Mouse (Mus musculus): Measurements from ENCODE around the gene Lpgat1.

The Lpgat1 gene

DNA sequence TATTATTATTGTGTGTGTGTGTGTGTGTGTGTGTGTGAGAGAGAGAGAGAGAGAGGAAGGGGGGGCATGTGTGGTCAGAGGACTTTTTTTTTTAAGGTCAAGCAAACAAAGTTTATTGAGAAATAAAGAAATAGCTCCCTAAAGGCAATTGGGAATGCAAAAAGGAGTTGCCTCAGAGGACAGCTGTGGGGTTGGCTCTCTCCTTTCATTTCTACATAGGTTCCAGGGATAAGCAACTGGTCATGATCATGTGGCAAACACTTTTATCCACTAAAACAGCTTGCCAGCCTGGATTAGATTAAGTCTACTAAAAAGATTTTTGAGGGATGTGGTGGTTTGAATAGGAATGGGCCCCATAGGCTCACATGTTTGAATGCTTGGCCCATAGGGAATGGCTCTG is 18.8 kb downstream of the Lpgat1 start:
- no peak for DNase-seq

DNA sequence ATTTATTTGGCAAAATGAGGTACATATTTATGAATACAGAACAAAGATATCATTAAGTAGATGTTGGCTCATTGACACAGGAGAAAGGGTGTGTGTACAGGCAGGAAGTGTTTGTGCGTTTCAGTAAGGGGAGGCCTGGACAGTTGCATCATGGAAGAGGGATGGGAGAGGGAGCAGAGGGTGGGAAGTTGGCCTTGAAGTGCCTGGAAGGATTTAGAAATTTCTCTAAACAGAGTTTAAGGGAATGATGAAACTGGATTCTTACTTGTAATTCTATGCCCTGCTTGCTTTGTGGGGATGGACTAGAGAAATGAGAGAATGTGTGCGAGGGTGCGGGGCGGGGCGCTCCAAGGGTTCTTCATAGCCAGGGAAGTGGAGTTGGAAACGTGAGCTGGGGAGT is 20.2 kb downstream of the Lpgat1 start:
- DNase-seq = no peak

DNA sequence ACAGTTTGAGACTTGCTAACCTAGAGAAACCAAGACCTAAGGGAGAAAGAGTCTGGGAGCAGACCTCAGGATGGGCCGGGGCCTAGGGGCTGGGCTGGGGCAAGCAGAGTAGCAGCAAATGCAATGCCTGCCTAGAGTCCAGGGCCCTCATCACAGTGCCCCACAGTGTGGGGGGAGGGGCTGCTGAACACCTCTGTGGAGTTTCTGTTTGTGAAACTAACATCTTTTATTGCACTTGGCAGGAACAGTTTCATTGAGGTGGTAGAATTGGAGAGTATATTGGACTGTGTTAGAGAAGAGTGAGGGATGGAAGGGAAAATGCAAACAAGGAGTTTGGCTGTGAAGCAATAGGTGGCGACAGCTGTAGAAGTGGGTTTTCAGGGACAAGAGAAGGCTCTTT is 21.1 kb downstream of the Lpgat1 start:
- DNase-seq = no peak

DNA sequence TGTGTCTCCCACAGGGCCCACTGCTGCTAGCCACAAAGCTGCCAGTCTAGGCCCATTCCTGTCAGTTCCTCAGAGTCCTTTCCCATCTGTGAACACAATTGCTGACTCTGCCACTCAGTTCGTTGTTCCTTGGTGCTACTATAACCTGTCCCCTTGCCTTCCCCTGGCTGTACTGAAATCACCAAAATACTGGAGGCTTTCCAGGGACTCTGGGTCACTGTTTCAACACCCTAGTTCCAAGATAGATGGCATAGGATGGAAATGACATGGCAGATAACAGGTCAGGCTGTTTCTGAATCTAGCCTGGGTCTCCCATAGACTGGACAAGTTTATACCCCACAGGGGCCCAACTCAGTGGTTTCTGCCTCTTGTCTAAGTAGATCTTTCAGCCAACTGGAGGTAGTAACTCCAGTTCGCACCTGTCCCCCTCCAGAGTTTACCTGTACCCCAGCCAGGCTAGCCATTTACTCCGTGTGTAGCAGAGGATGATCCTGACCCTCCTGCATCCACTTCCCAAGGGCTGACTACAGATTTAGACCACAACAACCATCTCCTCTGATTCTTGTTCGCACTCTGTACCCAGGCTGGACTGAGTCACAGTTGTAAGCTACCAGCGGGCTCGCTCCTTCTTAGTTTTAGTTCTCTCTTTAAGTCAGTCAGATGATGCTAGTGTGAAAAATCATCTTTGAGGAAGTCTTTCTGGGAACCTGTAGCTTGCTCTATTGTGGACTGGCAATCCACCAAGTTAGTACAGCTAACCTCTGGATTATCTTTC is 23.1 kb downstream of the Lpgat1 start:
- DNase-seq = no peak

DNA sequence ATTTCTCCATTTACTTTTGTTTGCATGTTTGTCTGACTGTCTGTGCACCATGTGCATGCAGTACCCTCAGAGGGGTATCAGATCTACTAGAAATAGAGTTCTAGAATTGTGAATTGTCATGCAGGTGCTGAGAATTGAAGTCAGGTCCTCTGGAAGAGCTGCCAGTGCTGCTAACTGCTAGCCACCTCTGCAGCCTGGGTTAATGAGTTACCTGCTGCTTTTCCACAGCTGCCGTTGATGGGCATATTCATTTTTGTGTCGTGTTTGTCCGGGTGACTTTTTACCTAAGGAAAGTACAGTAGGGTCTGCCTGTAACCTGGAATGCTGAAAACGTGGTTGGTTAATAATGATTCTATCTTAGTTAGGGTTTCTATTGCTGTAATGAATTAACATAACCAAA is 24.0 kb downstream of the Lpgat1 start:
- DNase-seq = no peak

DNA sequence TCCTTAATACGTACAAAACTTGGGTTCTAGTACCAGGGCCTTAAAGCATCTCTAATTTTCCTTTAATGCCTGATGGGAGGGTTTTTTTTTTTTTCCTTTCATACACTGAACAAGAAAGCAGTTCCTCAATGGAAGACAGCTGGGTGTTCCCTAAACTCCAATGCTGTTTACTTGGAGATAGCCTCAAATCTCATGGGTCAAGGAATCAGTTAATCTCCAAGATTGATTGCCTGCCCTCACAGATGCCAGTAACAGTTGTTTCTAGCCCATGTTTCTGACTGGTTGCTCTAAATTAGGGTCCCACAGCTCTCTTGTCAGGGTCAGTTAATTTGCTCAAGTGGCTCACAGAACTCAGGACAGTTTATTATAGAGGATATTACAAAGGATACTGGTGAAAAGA is 30.8 kb downstream of the Lpgat1 start:
- DNase-seq = no peak

DNA sequence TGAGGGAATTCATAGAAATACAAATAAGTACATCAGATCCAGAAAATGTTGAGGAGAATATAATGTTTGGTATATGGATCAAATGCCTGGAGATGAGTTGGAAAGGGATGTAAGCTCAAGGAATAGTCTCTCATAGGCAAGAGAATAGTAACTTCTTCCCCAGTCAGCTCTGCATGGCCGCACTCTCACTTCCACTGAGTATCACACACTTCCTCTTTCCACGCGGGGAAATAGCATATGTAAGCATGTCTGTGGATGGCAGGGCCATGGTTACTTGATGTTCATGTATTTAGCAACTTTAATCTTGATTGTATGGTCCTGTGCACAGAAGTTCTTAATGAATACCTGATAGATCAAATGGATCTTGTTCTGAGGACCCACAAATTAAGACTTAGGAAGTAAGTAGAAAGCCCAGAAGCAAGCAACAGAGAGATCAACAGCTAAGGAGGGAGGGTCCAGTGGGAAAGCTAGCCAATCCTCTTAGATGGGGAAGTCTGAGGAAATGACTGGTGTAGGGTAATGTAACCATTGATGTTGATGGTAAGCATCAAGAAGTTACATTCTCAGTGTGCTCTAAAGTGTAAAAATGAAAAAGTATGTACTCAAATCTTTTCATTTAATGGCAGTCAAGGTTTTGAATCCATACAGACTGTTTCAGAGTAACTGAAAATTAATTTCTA is 39.0 kb downstream of the Lpgat1 start:
- DNase-seq = no peak

DNA sequence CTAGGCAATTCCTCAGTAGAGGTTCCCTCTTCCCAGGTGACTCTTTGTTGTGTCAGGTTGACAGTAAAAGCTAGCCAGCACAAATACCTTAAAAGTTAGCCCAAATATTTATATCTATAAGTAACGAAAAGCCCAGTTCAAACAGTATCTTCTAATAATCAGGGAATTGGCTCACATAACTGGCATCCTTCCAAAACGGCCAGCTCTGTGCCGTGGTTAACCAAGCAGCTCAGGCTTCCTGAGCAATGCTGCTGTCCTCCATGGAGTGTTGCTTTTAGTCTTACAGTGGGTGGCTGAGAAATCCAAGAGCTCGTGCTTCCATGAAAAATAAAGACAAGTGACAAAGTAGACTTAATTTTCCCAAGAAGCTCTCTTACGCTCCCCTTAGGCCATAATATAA is 56.5 kb downstream of the Lpgat1 start:
- DNase-seq = no peak

DNA sequence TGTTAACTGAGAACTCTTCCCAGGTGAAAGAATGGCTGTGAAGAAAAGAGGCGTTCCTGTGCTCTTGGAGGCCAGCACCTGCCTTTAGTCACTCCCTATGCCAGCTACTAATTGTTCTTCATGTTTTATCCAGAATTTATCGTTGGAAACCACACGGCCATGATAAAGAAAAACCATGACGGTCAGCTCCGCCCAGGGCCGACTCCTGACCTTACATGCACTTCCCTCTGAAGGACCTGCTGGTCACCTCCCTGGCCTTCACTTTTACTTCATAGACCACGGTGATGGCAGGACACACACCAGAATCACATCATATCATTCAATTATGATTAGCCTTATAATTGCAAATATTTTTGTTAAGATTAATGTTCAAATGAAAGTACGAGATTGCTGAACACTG is 57.5 kb downstream of the Lpgat1 start:
- no peak for DNase-seq

DNA sequence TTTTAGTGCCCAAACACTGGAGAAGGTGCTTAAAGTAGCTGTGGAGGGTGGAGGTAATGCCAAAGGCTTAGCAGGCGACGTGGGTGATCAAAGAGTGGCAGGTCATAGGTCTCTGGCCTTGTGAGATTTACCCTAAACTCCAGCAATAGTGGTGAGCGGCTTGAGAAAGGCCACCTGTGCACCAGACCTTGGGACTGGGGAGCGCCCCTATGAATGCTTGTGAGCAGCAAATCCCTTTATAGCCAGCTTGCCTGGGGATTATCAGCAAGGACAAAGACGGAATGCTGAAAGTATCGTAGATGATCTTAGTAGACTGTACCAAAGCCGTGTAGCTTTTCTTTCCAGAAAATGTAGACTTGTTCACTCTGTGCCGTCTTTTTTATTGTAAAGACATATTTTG is 59.9 kb downstream of the Lpgat1 start:
- DNase-seq = no peak

DNA sequence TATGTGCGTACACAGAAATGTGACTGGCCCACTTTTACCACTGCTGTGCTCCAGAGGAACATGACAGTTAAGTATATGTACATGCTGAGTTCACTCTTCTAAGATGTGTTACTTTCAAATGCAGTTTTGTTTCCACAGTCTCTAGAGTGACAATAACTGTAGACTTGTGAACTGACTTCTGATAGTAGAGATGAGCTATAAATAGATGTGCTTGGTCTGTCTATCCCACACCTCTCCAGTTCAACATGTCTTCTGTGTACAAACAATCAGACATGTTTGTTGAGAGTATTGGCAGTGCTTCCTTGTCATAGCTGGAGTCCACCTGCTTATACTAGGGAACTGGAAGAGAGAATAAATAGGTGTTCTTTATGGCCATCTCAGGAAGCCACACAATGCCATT is 62.8 kb downstream of the Lpgat1 start:
- no peak for DNase-seq

DNA sequence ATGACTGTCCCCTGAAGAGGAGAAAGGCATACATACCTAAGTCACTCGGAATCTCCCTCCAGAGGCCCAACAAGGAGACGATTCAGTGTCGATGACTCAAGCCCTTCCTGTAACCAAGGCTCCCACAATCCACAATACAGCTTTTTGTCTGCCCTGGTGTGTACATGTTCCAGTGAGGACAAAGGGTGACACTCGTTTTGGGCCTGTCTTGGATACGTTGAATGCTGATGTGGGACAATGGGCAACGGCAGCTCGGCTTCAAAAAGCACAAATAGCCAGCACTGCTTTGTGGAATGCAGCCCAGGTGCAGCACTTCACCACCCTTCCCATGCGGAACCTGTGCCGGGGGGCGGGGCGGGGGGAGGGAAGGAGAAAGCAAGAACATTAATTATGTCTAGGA is 67.5 kb downstream of the Lpgat1 start:
- DNase-seq = no peak

DNA sequence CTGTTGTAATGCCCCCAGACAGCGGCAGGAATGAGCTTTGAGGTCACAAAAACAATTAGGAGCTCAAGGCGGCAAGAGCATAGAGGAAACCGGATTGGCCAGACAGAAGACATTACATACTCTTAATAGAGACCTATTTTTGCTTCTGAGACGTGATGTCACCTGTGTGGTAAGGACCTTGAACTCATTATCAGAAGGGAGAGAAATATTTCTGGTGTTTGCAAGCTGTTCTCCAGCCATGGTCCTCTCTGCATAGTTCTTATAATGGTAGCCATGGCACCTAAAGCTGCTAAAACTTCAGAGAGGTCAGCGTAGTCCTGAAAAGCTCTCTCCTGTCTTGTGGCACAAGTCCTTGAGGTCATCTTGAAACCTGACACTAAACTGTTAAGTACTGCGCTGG is 68.6 kb downstream of the Lpgat1 start:
- no peak for DNase-seq

DNA sequence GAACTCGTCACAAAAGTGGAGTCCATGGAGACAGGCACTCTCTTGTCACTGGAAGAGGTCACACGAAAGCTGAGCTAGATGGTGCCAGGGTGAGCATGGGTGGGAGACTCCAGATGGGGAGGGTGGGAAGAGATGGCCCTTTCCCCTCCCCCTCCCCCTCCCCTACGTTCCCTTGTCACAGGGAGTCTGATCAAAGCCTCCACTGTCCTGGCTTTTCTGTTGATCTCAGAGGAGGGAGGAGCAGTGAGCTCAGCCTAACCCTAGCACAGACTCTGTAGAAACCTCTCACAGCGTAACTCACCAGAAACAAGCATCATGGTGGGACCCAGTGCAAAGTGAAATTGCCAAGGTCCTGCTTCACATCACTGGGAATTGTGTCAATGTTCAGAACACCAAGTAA is 69.7 kb downstream of the Lpgat1 start:
- DNase-seq = no peak

DNA sequence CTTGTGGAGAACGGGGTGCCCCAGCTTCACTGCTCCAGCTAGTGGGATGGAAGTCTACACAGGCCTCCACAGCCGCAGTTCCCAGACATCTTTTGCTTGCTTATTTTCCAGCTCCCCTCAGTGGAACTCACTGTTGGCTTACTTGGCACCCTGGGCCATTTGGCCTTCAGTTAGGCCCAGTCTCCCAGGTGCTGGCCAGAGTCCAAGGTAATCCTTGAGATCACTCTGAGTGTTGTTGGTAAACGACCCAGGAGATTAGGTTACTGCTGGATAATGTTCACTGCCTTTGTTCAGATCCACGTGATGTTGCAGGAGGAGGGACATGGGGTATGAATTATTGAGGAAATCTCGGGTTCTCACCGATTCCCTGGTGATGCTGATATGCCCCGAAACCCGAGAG is 75.4 kb downstream of the Lpgat1 start:
- DNase-seq = peak; percentile 31 to 46

DNA sequence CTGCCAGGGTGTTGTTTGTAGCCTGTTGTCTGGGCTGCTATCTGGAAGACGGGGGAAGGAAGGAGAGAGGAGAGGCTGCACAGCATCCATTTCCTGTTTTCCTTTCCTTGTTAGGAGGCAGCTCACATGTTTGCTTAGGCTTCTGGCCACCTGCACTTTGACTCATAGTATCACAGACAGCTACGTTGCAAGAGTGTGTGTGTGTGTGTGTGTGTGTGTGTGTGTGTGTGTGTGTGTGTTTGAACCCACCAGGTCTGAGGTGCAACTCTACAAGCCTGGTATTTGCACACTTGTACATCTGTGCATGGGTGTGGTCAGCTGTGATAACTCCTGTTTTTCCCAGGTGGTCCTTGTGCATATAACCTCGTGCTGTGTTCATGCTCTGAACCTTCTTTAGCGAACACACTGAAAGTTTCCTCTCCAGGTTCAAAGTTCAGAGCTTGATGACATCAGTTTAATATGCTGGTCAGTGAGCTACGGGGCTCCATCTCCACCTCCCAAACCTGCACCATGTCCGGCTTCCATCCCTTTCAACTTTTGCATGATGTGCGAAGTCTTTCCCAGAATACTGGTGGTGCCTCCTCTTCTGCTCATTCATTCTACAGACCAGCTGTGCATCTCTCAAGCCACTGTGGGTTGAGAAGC is 76.4 kb downstream of the Lpgat1 start:
- DNase-seq = peak in 1 of 2 experiments; percentile 14

DNA sequence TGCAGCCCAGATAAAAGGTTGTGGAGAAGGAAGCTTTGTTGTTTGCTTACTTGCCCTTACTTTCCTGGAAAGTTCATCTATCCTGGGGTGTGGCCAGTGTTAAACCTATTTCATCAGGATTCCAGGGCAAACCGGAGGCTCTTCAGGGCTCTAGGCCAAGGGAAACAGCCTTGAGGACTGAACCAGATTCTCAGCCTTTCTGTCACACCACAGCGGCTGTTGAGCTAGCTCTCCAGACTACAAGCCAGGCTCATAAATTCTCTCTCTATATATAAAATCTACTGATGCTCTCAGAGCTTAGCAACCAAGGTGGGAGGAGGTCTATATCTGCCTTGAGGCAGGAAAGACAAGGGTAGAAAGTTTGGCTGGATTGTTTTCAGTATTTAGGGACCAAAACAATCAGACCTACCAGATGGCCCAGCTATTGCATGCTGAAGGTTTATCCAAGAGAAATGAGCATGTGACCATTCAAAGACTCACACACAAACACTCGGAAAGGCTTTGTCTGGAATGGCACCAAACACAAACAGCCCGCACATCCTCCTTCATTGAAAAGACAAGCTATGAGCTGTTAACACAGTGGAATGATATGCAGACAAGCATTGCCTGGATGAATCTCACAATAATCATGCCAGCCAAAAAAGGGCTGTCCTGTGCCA is 78.7 kb downstream of the Lpgat1 start:
- DNase-seq = no peak

DNA sequence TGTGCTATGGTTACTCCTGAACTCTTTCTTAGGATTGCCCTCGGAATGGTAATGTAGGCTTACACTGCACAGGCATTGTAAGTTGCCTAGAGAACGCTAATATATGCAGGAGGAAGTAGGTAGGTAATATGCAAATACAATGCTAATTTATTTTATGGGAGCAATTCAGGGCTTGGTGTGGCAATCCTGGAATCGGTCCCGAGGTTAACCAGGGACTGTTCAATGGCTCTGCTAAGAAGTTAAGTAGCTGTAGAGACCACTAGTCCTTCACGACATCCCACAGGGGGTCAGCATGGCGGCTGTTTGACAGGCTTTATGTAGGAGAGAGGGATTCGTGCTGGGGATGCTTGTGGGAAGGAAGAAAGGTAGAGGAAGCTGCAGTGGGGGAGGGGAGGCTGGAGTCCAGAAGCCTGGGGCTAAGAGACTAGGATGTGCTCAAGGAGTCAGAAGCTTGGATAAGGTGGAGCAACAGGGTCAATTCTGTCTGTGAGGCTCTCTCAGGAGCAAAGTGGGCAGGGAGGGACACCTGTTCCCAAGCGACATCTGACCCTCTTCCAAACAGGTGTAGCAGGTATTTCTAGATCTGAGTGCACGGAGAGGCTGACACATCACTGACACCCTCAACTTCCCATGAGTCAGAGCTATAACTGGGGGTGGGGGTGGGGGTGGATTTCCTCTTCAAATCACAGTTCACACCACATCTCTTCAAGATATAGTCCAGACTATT is 84.6 kb downstream of the Lpgat1 start:
- DNase-seq = no peak

DNA sequence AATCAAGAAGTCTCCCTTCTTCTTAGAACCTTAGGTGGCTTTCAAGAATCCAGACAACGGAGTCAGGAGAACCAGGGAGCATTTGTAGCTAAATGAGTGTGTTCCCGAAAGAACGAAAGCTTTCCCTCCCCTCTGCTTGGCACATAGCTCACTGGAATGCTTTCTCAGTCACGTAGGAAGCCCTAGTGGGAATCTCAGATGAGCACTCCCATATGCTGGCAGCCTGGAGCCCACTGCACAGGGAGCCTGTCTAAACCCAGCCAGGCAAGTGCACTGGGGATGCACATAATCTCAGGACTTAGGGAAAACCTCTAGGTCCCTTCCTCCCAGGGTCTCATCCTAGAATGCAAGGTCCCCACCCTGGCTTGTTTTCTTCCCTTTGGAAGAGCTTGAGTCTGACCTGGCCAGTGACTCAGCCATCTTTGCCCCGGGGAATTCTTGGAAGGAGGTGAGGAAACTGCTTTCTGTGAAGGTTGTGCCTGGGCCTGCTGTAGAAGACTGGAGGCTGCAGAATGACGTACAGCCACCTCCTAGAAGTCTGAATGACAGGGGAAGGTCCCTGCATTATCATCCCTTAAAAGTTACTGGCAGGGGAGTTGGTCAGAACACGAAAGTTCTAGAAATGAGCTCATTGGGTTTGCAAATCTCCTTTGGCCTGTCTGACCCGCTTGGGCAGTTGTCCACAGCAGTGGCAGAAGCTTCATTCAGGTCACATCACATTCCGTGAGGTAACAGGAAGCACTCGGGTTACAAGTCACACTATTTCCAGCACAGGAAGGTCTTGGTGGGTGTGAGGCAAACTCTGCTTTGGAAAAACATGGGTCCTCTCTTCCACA is 85.4 kb downstream of the Lpgat1 start:
- no peak for DNase-seq

DNA sequence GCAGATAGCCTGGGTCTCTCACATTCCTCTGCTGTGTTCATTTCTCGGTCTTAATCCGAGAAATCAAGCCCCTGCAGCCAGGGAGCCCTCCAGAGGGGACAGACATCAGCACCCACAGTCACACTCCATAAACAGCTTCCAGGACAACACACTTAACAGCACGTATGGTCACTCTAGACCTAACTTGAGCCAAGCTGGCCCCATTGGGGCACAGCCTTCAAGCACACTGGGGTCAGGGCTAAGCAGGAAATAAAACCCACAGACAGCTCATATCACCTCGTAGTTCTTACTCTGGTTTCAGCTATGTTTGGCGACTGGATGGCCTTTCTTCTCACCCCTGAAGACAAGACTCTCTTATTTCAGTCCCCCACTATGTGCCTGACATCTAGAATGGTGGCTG is 87.1 kb downstream of the Lpgat1 start:
- DNase-seq = no peak

DNA sequence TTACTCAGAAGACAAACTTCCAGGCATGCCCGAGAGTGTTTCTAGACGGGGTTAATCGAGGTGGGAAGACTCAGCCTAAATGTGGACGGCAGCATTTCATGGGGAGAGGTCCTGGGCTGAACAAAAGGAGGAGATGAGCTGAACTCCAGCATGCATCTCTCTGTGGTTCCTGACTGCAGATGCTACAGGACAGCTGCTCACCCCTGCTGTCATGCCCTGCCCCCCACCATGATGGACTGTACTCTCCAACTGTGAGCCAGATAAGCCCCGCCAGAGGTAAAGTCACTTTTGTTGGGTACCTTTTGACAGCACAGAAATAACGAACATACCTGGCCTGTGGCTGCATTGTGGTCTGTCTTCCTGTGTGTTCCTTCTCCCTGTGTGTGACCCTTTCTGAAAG is 88.2 kb downstream of the Lpgat1 start:
- no peak for DNase-seq

DNA sequence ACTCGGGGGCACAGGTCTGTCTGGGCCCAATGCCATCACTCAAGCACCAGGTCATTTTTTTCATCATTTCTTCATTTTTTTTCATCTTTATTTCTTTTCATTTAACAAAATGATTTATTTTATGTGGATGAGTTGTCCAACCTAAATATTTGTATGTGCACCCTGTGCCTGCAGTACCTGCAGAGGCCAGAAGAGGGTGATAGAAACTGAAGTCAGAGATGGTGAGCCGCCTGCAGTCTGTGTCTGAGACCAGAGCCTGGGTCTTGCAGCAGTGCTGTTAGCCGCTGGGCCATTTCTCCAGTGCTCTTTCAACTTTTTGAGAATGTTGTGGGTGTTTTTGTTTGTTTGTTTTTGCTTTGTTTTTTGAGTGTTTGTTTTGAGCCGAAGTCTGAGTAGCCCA is 89.1 kb downstream of the Lpgat1 start:
- DNase-seq = no peak
